Mouse (Mus musculus) C2C12 (cell line): ENCODE results near the gene Hdgfl2.

Experiments
- CEBPB ChIP-seq: IDR thresholded peaks from one replicate; pipeline ENCODE4 v1.6.1; 2011; ENCODE audit warnings: low read depth, mild to moderate bottlenecking, control low read depth, moderate library complexity
- CTCF ChIP-seq: IDR thresholded peaks from one replicate; pipeline ENCODE4 v1.5.1; 2011; ENCODE audit not compliant: control insufficient read depth, insufficient read depth, insufficient read length
- MAX ChIP-seq: IDR thresholded peaks from one replicate; pipeline ENCODE4 v1.6.1; 2011; ENCODE audit warnings: mild to moderate bottlenecking, control low read depth
- MYOG ChIP-seq: IDR thresholded peaks from one replicate; pipeline ENCODE4 v1.6.1; 2011; ENCODE audit not compliant: control insufficient read depth, insufficient read length; ENCODE audit errors: extremely low read depth
- USF1 ChIP-seq: IDR thresholded peaks from one replicate; pipeline ENCODE4 v1.6.1; 2011; ENCODE audit warnings: low read depth, mild to moderate bottlenecking, control low read depth, moderate library complexity

GRCm38 (mm10) chr17:56055945-56056678, 23.3 kb upstream of the Hdgfl2 start:
- TF ChIP-seq CTCF, result no peak
- no peak for TF ChIP-seq USF1
- no peak for TF ChIP-seq MYOG
- TF ChIP-seq CEBPB, result no peak
- no peak for TF ChIP-seq MAX
